Mouse (Mus musculus) Muller cell, postnatal 12 days (primary cell): ENCODE data around the gene Gm4131.
"Not testable (repeated sequence)": the region's sequence is repeated elsewhere in the genome, so short reads cannot be mapped to it uniquely, and the experiment has no call there.

Source experiments
- DNase-seq: peaks from one replicate; pipeline ENCODE4 v3.0.0-alpha.2; 2015; ENCODE audit errors: inconsistent ontology term

Gene Gm4131

GRCm38 (mm10) chr14:62566821-62567220 is at the start of gene Gm4131:
Gene Gm4131 (minus strand): TSS chr14:62566921.
- DNase-seq = not testable (repeated sequence)

- no peak for DNase-seq
These were observed 43.2 kb upstream of the Gm4131 start for GRCm38 (mm10) chr14:62609904-62610303.

- DNase-seq = peak; percentile 9
These were observed 41.1 kb upstream of the Gm4131 start for GRCm38 (mm10) chr14:62607791-62608196.

GRCm38 (mm10) chr14:62602869-62603268 is 36.1 kb upstream of the Gm4131 start:
- no peak for DNase-seq

GRCm38 (mm10) chr14:62602271-62602670 is 35.5 kb upstream of the Gm4131 start:
- DNase-seq = no peak

GRCm38 (mm10) chr14:62600109-62600522 is 33.4 kb upstream of the Gm4131 start:
- DNase-seq = no peak

GRCm38 (mm10) chr14:62585338-62585737 is 18.6 kb upstream of the Gm4131 start:
- peak; percentile 36 for DNase-seq

GRCm38 (mm10) chr14:62584637-62585036 is 17.9 kb upstream of the Gm4131 start:
- no peak for DNase-seq

- no peak for DNase-seq
These were observed 15.0 kb upstream of the Gm4131 start for GRCm38 (mm10) chr14:62581768-62582167.

- DNase-seq = no peak
These were observed 14.2 kb upstream of the Gm4131 start for GRCm38 (mm10) chr14:62580945-62581344.

GRCm38 (mm10) chr14:62575862-62576261 is 9.1 kb upstream of the Gm4131 start:
- DNase-seq = no peak

GRCm38 (mm10) chr14:62574906-62575305 is 8.2 kb upstream of the Gm4131 start:
- peak; percentile 79 for DNase-seq

GRCm38 (mm10) chr14:62573454-62573853 is 6.7 kb upstream of the Gm4131 start:
- no peak for DNase-seq

- no peak for DNase-seq
These were observed 3.6 kb upstream of the Gm4131 start for GRCm38 (mm10) chr14:62570299-62570698.

GRCm38 (mm10) chr14:62569463-62569862 is 2.7 kb upstream of the Gm4131 start:
- DNase-seq = no peak

- no peak for DNase-seq
These were observed 3.0 kb downstream of the Gm4131 start for GRCm38 (mm10) chr14:62563679-62564078.

GRCm38 (mm10) chr14:62561875-62562748 is 4.6 kb downstream of the Gm4131 start:
- no peak for DNase-seq

- no peak for DNase-seq
These were observed 9.6 kb downstream of the Gm4131 start for GRCm38 (mm10) chr14:62557111-62557510.

GRCm38 (mm10) chr14:62555840-62556810 is 10.6 kb downstream of the Gm4131 start:
- DNase-seq = peak; percentile 64

GRCm38 (mm10) chr14:62555309-62555829 is 11.4 kb downstream of the Gm4131 start, which contains the start of gene Fam124a:
Gene Fam124a (plus strand): TSS chr14:62555737.
- DNase-seq = peak; percentile 91

- no peak for DNase-seq
These were observed 12.9 kb downstream of the Gm4131 start for GRCm38 (mm10) chr14:62553786-62554185.

- no peak for DNase-seq
These were observed 13.9 kb downstream of the Gm4131 start for GRCm38 (mm10) chr14:62552771-62553170.
